Mouse (Mus musculus): ENCODE results near the gene Gzmc.
"Not testable (repeated sequence)": the region's sequence is repeated elsewhere in the genome, so short reads cannot be mapped to it uniquely, and the experiment has no call there.

Gzmc gene

GRCm38 (mm10) chr14:56234556-56234955 lies at the start of gene Gzmc:
Gene Gzmc (minus strand): TSS chr14:56234656.
- DNase-seq (ENCODE audit: extremely low read depth, insufficient read length, low spot score): no peak

GRCm38 (mm10) chr14:56283816-56284215 lies 49.4 kb upstream of the Gzmc start:
- DNase-seq (ENCODE audit: extremely low read depth, insufficient read length, low spot score): no peak

- DNase-seq (ENCODE audit: extremely low read depth, insufficient read length, low spot score): no peak
Measured at GRCm38 (mm10) chr14:56281090-56281489, 46.6 kb upstream of the Gzmc start.

- not testable (repeated sequence) for DNase-seq (ENCODE audit: extremely low read depth, insufficient read length, low spot score)
Measured at GRCm38 (mm10) chr14:56278691-56279090, 44.2 kb upstream of the Gzmc start.

- DNase-seq (ENCODE audit: extremely low read depth, insufficient read length, low spot score): not testable (repeated sequence)
Measured at GRCm38 (mm10) chr14:56276096-56276495, 41.6 kb upstream of the Gzmc start.

- DNase-seq (ENCODE audit: extremely low read depth, insufficient read length, low spot score): no peak
Measured at GRCm38 (mm10) chr14:56266109-56266508, 31.7 kb upstream of the Gzmc start.

GRCm38 (mm10) chr14:56262153-56262552 lies 27.7 kb upstream of the Gzmc start, which contains the start of gene Gzmb:
Gene Gzmb (minus strand): TSS chr14:56262260.
- no peak for DNase-seq (ENCODE audit: extremely low read depth, insufficient read length, low spot score)

- DNase-seq (ENCODE audit: extremely low read depth, insufficient read length, low spot score): no peak
Measured at GRCm38 (mm10) chr14:56240409-56240808, 6.0 kb upstream of the Gzmc start.

- DNase-seq (ENCODE audit: extremely low read depth, insufficient read length, low spot score): no peak
Measured at GRCm38 (mm10) chr14:56211317-56211716, 23.1 kb downstream of the Gzmc start, which contains the start of gene Gzmf. Gene Gzmf (minus strand): TSS chr14:56211417.

GRCm38 (mm10) chr14:56205613-56206012 lies 28.8 kb downstream of the Gzmc start:
- DNase-seq (ENCODE audit: extremely low read depth, insufficient read length, low spot score): no peak

- peak; percentile 7 for DNase-seq (ENCODE audit: extremely low read depth, insufficient read length, low spot score)
Measured at GRCm38 (mm10) chr14:56205021-56205420, 29.4 kb downstream of the Gzmc start.

- DNase-seq (ENCODE audit: extremely low read depth, insufficient read length, low spot score): no peak
Measured at GRCm38 (mm10) chr14:56203975-56204374, 30.5 kb downstream of the Gzmc start.

- DNase-seq (ENCODE audit: extremely low read depth, insufficient read length, low spot score): no peak
Measured at GRCm38 (mm10) chr14:56186946-56187345, 47.5 kb downstream of the Gzmc start.

GRCm38 (mm10) chr14:56186521-56186920 lies 47.9 kb downstream of the Gzmc start:
- no peak for DNase-seq (ENCODE audit: extremely low read depth, insufficient read length, low spot score)
